In genomic region chr10:36835836-36836516, GRCm38 (mm10) we compare ENCODE assay signal across 9 mouse cellular contexts.
"Had no signal": no experiment of that assay in that cellular context is flagged by ENCODE, and none has a peak within 500 bp of the region (broad histone marks: within the 10 kb centered on the region; RNA-seq: fewer than 3 reads in every experiment).

No protein-coding gene starts in this region.

- H3K4me1 ChIP-seq: neural tube, embryonic 12.5 days had no signal

- H3K4me3 ChIP-seq: limb, embryonic 13.5 days; neural tube, embryonic 12.5 days had no signal

- H3K9ac ChIP-seq: limb, embryonic 13.5 days; liver, embryonic 14.5 days; neural tube, embryonic 12.5 days had no signal

- H3K9me3 ChIP-seq: limb, embryonic 13.5 days; neural tube, embryonic 12.5 days had no signal

- H3K27me3 ChIP-seq: limb, embryonic 13.5 days; neural tube, embryonic 12.5 days had no signal

- H3K4me2 ChIP-seq: limb, embryonic 13.5 days; neural tube, embryonic 12.5 days had no signal

- H3K36me3 ChIP-seq: limb, embryonic 13.5 days; neural tube, embryonic 12.5 days had no signal

- DNase-seq: left cerebral cortex, postnatal 4 days; lung, adult 18-20 months; lung, postnatal 36 days; midbrain, embryonic 14.5 days; thymus, adult 18-20 months; thymus, postnatal 14 days had no signal

- H3K27ac ChIP-seq: limb, embryonic 13.5 days; liver, embryonic 14.5 days; neural tube, embryonic 12.5 days had no signal
